Mouse (Mus musculus): Measurements from ENCODE around the gene Hip1.
"Not testable (repeated sequence)": the region's sequence is repeated elsewhere in the genome, so short reads cannot be mapped to it uniquely, and the experiment has no call there.

Gene Hip1

GRCm38 (mm10) chr5:135369196-135369595 lies 175.7 kb downstream of the Hip1 start:
- not testable (repeated sequence) for DNase-seq (ENCODE audit: low read depth)

GRCm38 (mm10) chr5:135368312-135368711 lies 176.6 kb downstream of the Hip1 start:
- DNase-seq (ENCODE audit: low read depth): no peak

- no peak for DNase-seq (ENCODE audit: low read depth)
These were observed 177.1 kb downstream of the Hip1 start for GRCm38 (mm10) chr5:135367841-135368240.

- DNase-seq (ENCODE audit: low read depth): peak; percentile 42
These were observed 181.4 kb downstream of the Hip1 start for GRCm38 (mm10) chr5:135363540-135363939.

GRCm38 (mm10) chr5:135362572-135362971 lies 182.3 kb downstream of the Hip1 start:
- DNase-seq (ENCODE audit: low read depth): no peak

GRCm38 (mm10) chr5:135359772-135360171 lies 185.1 kb downstream of the Hip1 start:
- DNase-seq (ENCODE audit: low read depth): no peak

- no peak for DNase-seq (ENCODE audit: low read depth)
These were observed 187.4 kb downstream of the Hip1 start for GRCm38 (mm10) chr5:135357556-135357955.

Measured in c-Kit-positive CD71-negative TER-119-negative erythroid progenitor cells, embryonic 14.5 days (primary cell).